9 mouse cellular contexts compared by ENCODE assay signal in the genomic region with DNA sequence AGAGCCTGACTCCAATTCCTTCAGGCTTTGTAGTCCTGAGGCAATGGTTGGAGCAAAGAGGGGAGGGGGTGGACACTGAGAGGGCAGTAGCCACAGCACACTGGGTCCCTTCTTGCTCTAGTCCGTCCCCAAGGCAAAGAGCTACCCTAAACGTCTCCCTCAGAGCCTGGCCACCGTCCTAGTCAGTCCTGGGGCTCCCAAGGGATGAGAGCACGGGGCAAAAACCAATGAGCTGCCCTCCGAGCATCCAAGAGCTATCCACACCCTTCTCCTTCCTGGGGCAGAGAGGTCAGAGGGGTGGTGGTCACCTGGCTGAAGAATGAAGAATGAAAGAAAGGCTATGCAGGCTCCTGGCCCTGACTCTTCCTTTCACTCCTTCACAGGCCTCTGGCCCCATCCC.
DNase-seq lines count a peak whose midpoint lies in the region; ATAC-seq and TF ChIP-seq lines count a peak whose summit lies in the region.
"Had no signal": no experiment of that assay in that cellular context is flagged by ENCODE, and none has a peak within 500 bp of the region (broad histone marks: within the 10 kb centered on the region; RNA-seq: fewer than 3 reads in every experiment).

No protein-coding gene starts in this region.

- H3K9me3 ChIP-seq in embryonic facial prominence, embryonic 15.5 days (replicated peaks) = no peaks in the 10 kb centered on the region
- H3K9me3 ChIP-seq in hindbrain, embryonic 16.5 days (ENCODE audit: control insufficient read depth, low read length) = no peaks in the 10 kb centered on the region
- no peaks in the 10 kb centered on the region for H3K9me3 ChIP-seq in neural tube, embryonic 15.5 days (replicated peaks)

- no peak for DNase-seq in layer of hippocampus, adult 2 months (ENCODE audit: low spot score in 2 of 2)
- no peak for DNase-seq in layer of hippocampus, adult 11-12 months (ENCODE audit: low spot score)
- no peak for DNase-seq in yolk sac, embryonic 10.5 days (ENCODE audit: low spot score)
- DNase-seq in Muller cell, postnatal 12 days (ENCODE audit: inconsistent ontology term) = no peak
- DNase-seq in adrenal gland, adult 8-10 months = no peak
- DNase-seq: adrenal gland, adult 2 months had no signal

- peak overlapping the region; percentile 74 for H3K4me3 ChIP-seq in layer of hippocampus, adult 2 months
- peak overlapping the region; percentile 46 for H3K4me3 ChIP-seq in embryonic facial prominence, embryonic 15.5 days (replicated peaks)
- peak overlapping the region; percentile 78 for H3K4me3 ChIP-seq in hindbrain, embryonic 16.5 days (ENCODE audit: low read length)
- H3K4me3 ChIP-seq in neural tube, embryonic 15.5 days (replicated peaks) = peak overlapping the region; percentile 66

- no peak overlapping the region for H3K9ac ChIP-seq in embryonic facial prominence, embryonic 15.5 days
- peak overlapping the region; percentile 86 for H3K9ac ChIP-seq in hindbrain, embryonic 16.5 days (ENCODE audit: low read depth, low read length)
- H3K9ac ChIP-seq in neural tube, embryonic 15.5 days (replicated peaks) = peak overlapping the region; percentile 76

- whole genome bisulfite sequencing in embryonic facial prominence, embryonic 15.5 days = 16% methylated on average over 5 of the region's 5 CpGs
- 10% methylated on average over 5 of the region's 5 CpGs for WGBS in hindbrain, embryonic 16.5 days
- WGBS in neural tube, embryonic 15.5 days = 21% methylated on average over 5 of the region's 5 CpGs

- H3K36me3 ChIP-seq in embryonic facial prominence, embryonic 15.5 days = no peaks in the 10 kb centered on the region
- no peaks in the 10 kb centered on the region for H3K36me3 ChIP-seq in hindbrain, embryonic 16.5 days (ENCODE audit: control insufficient read depth, insufficient read depth, low read length)
- no peaks in the 10 kb centered on the region for H3K36me3 ChIP-seq in neural tube, embryonic 15.5 days

- H3K4me1 ChIP-seq in embryonic facial prominence, embryonic 15.5 days = peaks cover 23% of the 10 kb centered on the region
- peaks cover 24% of the 10 kb centered on the region for H3K4me1 ChIP-seq in hindbrain, embryonic 16.5 days (ENCODE audit: control insufficient read depth, insufficient read depth, low read depth, low read length)
- H3K4me1 ChIP-seq in neural tube, embryonic 15.5 days = peaks cover 54% of the 10 kb centered on the region

- H3K27me3 ChIP-seq in embryonic facial prominence, embryonic 15.5 days = peaks cover 75% of the 10 kb centered on the region
- H3K27me3 ChIP-seq in hindbrain, embryonic 16.5 days (replicated peaks; ENCODE audit: control insufficient read depth, insufficient read depth, low read length) = 0 out of 2 replicates have a peak, but pooled peaks cover 2% of the 10 kb centered on the region
- H3K27me3 ChIP-seq in neural tube, embryonic 15.5 days (replicated peaks) = no peaks in the 10 kb centered on the region

- ATAC-seq in embryonic facial prominence, embryonic 15.5 days (ENCODE audit: insufficient number of reproducible peaks, low FRiP score, low TSS enrichment, low read depth) = no peak
- no peak for ATAC-seq in hindbrain, embryonic 16.5 days
- no peak for ATAC-seq in neural tube, embryonic 15.5 days (ENCODE audit: low FRiP score)

- peak overlapping the region; percentile 97 for H3K27ac ChIP-seq in layer of hippocampus, adult 2 months
- no peak overlapping the region for H3K27ac ChIP-seq in embryonic facial prominence, embryonic 15.5 days (replicated peaks)
- peak overlapping the region; percentile 51; the same call in 1 of the 2 replicates for H3K27ac ChIP-seq in hindbrain, embryonic 16.5 days (ENCODE audit: low read depth, low read length)
- H3K27ac ChIP-seq in neural tube, embryonic 15.5 days (replicated peaks) = peak overlapping the region; percentile 95

- H3K4me2 ChIP-seq in embryonic facial prominence, embryonic 15.5 days (replicated peaks) = peak overlapping the region; percentile 84; the same call in 1 of the 2 replicates
- peak overlapping the region; percentile 87 for H3K4me2 ChIP-seq in hindbrain, embryonic 16.5 days (ENCODE audit: low read length)
- H3K4me2 ChIP-seq in neural tube, embryonic 15.5 days = peak overlapping the region; percentile 75

- no peak for TF ChIP-seq CTCF in layer of hippocampus, adult 2 months (conservative IDR thresholded peaks at IDR 0.05)
